Mouse (Mus musculus): ENCODE results near the gene Plcl1. TPM values are rescaled to one million over a fixed set of nuclear protein-coding genes. Genes with fewer than 3 reads are reported as not detected.
A peak's percentile ranks its signal among the peaks of the same experiment; 100 is the strongest.

The Plcl1 gene
- total and polyA plus RNA-seq, 3 experiments = 0.08 to 0.41 (median 0.13) TPM

DNA sequence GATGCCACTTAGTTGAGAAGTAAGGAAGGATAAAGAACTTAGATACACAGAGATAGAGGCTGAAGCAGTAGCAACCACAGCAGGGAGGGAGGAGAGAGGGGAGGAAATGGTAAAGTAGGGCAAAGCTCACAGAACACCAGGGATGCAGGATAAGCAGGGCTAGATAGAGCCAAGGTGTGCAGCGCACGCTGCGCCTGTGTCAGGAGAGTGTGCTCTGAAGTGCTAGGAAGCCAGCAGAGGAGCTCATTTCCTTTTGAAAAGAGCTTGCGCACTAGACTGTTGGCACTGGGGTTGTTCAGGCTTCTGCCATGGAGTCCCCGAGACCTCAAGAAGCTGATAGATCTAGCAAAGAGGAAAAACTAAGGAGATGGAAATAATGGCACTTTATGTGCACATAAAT, 40.6 kb downstream of the Plcl1 start:
- Histone ChIP-seq H3K36me3 (replicated peaks in 1 of 2; ENCODE audit: control insufficient read depth in 1 of 2, insufficient read depth in 1 of 2, low read length in 1 of 2) (no peaks in the 10 kb centered on the region), H3K9ac (ENCODE audit: insufficient read depth, low read depth) (no peak overlapping the region), H3K27me3 (replicated peaks) (no peaks in the 10 kb centered on the region), H3K4me2 (ENCODE audit: insufficient read depth, low read depth, poor library complexity, severe bottlenecking) (no peak overlapping the region), H3K27ac (ENCODE audit: insufficient read depth, low read depth) (no peak overlapping the region), H3K79me2 (replicated peaks; ENCODE audit: control insufficient read depth, extremely low read depth, insufficient read depth, poor library complexity, severe bottlenecking) (no peaks in the 10 kb centered on the region), H3K9me3 (replicated peaks; ENCODE audit: low read length) (no peaks in the 10 kb centered on the region), H3K4me3 (replicated peaks in 1 of 3; ENCODE audit: low read depth in 2 of 3, low read length in 2 of 3, poor library complexity in 1 of 3) (no peak overlapping the region), H3K4me1 (ENCODE audit: control insufficient read depth in 1 of 2, insufficient read depth in 2 of 2) (no peaks in the 10 kb centered on the region)
- dilution Hi-C loops (cut with MboI; ENCODE audit: extremely low pct_ligation_motif_present, extremely low pct_unique_long_range_greater_than_20kb, low sequenced_read_pairs) (no loop called here), in situ Hi-C loops (cut with MboI; ENCODE audit: low pct_ligation_motif_present, low pct_unique_long_range_greater_than_20kb, low sequenced_read_pairs) (no loop called here)
- no peak for DNase-seq (ENCODE audit: extremely low read depth)
- no peak for TF ChIP-seq ZMIZ1 (IDR thresholded peaks at IDR 0.05; ENCODE audit: low read depth, low read length)
- TF ChIP-seq NRF1 (IDR thresholded peaks at IDR 0.05; ENCODE audit: low read depth, low read length) = no peak
- TF ChIP-seq CTCF (conservative IDR thresholded peaks at IDR 0.05 in 1 of 2, IDR thresholded peaks at IDR 0.05 in 1 of 2; ENCODE audit: low read depth in 2 of 2, low read length in 2 of 2) = no peak
- TF ChIP-seq UBTF (IDR thresholded peaks at IDR 0.05; ENCODE audit: low read depth, low read length) = no peak
- no peak for TF ChIP-seq PAX5 (IDR thresholded peaks at IDR 0.05; ENCODE audit: low read length)

DNA sequence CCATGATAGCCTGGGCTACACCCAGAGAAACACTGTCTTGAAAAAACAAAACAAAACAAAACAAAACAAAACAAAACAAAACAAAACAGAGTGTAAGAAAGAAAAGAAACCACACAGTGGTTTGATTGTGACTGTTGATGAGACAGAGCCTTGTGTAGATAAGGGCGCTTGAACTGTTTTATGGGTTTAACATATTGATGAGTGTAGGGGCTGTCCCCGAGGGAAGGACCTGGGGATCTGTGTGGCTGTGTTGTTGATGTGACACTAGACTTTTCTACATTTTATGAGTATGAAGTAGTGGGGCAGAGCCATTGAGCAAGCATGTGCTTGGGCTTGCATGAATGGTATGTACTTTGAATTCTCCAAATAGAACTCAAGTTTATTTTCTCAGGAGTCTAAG, 41.2 kb downstream of the Plcl1 start:
- H3K4me3 ChIP-seq (replicated peaks in 1 of 3; ENCODE audit: low read depth in 2 of 3, low read length in 2 of 3, poor library complexity in 1 of 3) = no peak overlapping the region
- no peak overlapping the region for H3K27ac ChIP-seq (ENCODE audit: insufficient read depth, low read depth)
- TF ChIP-seq MXI1 (IDR thresholded peaks at IDR 0.05; ENCODE audit: low read depth, low read length) = no peak
- no peak overlapping the region for H3K4me2 ChIP-seq (ENCODE audit: insufficient read depth, low read depth, poor library complexity, severe bottlenecking)
- H3K9ac ChIP-seq (ENCODE audit: insufficient read depth, low read depth) = no peak overlapping the region
- no peaks in the 10 kb centered on the region for H3K36me3 ChIP-seq (replicated peaks in 1 of 2; ENCODE audit: control insufficient read depth in 1 of 2, insufficient read depth in 1 of 2, low read length in 1 of 2)
- H3K27me3 ChIP-seq (replicated peaks) = no peaks in the 10 kb centered on the region
- DNase-seq (ENCODE audit: extremely low read depth) = no peak
- no peaks in the 10 kb centered on the region for H3K79me2 ChIP-seq (replicated peaks; ENCODE audit: control insufficient read depth, extremely low read depth, insufficient read depth, poor library complexity, severe bottlenecking)
- in situ Hi-C loops (cut with MboI; ENCODE audit: low pct_ligation_motif_present, low pct_unique_long_range_greater_than_20kb, low sequenced_read_pairs) = no loop called here
- no peaks in the 10 kb centered on the region for H3K4me1 ChIP-seq (ENCODE audit: control insufficient read depth in 1 of 2, insufficient read depth in 2 of 2)
- dilution Hi-C loops (cut with MboI; ENCODE audit: extremely low pct_ligation_motif_present, extremely low pct_unique_long_range_greater_than_20kb, low sequenced_read_pairs) = no loop called here
- H3K9me3 ChIP-seq (replicated peaks; ENCODE audit: low read length) = no peaks in the 10 kb centered on the region

DNA sequence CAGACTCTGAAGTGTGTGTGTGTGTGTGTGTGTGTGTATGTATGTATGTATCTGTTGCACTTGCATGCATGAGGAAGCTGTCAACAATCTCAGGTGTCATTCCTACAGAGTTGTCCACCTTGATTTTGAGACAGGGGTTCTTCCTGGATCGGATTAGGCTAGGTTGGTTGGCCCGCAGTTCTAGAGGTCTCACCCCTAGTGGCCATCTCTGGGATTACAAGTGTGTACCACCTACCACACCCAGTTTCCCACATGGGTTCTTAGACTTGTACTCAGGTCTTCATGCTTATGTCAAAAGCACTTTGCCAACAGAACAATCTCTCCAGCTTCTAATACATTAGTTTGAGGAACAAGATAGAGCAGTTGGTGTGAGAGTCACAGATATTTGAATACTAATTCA, 41.9 kb downstream of the Plcl1 start:
- no peaks in the 10 kb centered on the region for H3K4me1 ChIP-seq (ENCODE audit: control insufficient read depth in 1 of 2, insufficient read depth in 2 of 2)
- in situ Hi-C loops (cut with MboI; ENCODE audit: low pct_ligation_motif_present, low pct_unique_long_range_greater_than_20kb, low sequenced_read_pairs) (no loop called here), dilution Hi-C loops (cut with MboI; ENCODE audit: extremely low pct_ligation_motif_present, extremely low pct_unique_long_range_greater_than_20kb, low sequenced_read_pairs) (no loop called here)
- no peak overlapping the region for H3K27ac ChIP-seq (ENCODE audit: insufficient read depth, low read depth)
- DNase-seq (ENCODE audit: extremely low read depth) = peak; percentile 36
- no peaks in the 10 kb centered on the region for H3K27me3 ChIP-seq (replicated peaks)
- no peaks in the 10 kb centered on the region for H3K9me3 ChIP-seq (replicated peaks; ENCODE audit: low read length)
- no peaks in the 10 kb centered on the region for H3K79me2 ChIP-seq (replicated peaks; ENCODE audit: control insufficient read depth, extremely low read depth, insufficient read depth, poor library complexity, severe bottlenecking)
- TF ChIP-seq MXI1 (IDR thresholded peaks at IDR 0.05; ENCODE audit: low read depth, low read length) = no peak
- peak; percentile 35 to 48; a peak in 3 of 4 replicates for TF ChIP-seq CTCF (conservative IDR thresholded peaks at IDR 0.05 in 1 of 2, IDR thresholded peaks at IDR 0.05 in 1 of 2; ENCODE audit: low read depth in 2 of 2, low read length in 2 of 2)
- TF ChIP-seq ELF1 (IDR thresholded peaks at IDR 0.05; ENCODE audit: low read depth, low read length) = no peak
- TF ChIP-seq JUN (IDR thresholded peaks at IDR 0.05; ENCODE audit: insufficient read depth, low read depth, low read length) = no peak
- no peak for TF ChIP-seq NELFE (IDR thresholded peaks at IDR 0.05; ENCODE audit: low read depth, low read length)
- no peak for TF ChIP-seq MAFK (IDR thresholded peaks at IDR 0.05; ENCODE audit: insufficient replicate concordance, low read length)
- H3K4me2 ChIP-seq (ENCODE audit: insufficient read depth, low read depth, poor library complexity, severe bottlenecking) = no peak overlapping the region
- H3K36me3 ChIP-seq (replicated peaks in 1 of 2; ENCODE audit: control insufficient read depth in 1 of 2, insufficient read depth in 1 of 2, low read length in 1 of 2) = no peaks in the 10 kb centered on the region
- H3K4me3 ChIP-seq (replicated peaks in 1 of 3; ENCODE audit: low read depth in 2 of 3, low read length in 2 of 3, poor library complexity in 1 of 3) = no peak overlapping the region
- H3K9ac ChIP-seq (ENCODE audit: insufficient read depth, low read depth) = no peak overlapping the region

Data from CH12.LX (cell line).